Mouse (Mus musculus): ENCODE results near the gene P2ry12.
A peak's percentile ranks its signal among the peaks of the same experiment; 100 is the strongest.

Gene P2ry12

DNA sequence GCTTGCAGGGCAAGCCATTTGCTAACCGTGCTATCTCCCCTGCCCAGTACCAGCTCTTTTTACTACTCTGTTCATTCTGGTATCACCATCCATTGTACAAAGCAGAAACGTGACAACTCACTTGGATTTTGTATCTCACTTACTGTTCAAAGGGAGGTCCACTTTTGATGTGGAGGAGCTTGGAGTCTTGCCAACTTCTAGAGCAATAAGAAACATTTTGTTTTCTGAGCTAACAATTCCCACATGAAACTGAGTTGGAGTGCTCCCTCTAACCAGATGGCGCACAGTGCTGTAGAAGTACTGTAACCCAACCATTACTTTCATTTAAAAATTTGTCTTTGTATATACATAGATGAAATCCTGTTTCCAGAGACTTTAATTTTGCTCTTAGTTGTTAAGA, 31.8 kb downstream of the P2ry12 start:
- no peak for DNase-seq (ENCODE audit: low spot score)

DNA sequence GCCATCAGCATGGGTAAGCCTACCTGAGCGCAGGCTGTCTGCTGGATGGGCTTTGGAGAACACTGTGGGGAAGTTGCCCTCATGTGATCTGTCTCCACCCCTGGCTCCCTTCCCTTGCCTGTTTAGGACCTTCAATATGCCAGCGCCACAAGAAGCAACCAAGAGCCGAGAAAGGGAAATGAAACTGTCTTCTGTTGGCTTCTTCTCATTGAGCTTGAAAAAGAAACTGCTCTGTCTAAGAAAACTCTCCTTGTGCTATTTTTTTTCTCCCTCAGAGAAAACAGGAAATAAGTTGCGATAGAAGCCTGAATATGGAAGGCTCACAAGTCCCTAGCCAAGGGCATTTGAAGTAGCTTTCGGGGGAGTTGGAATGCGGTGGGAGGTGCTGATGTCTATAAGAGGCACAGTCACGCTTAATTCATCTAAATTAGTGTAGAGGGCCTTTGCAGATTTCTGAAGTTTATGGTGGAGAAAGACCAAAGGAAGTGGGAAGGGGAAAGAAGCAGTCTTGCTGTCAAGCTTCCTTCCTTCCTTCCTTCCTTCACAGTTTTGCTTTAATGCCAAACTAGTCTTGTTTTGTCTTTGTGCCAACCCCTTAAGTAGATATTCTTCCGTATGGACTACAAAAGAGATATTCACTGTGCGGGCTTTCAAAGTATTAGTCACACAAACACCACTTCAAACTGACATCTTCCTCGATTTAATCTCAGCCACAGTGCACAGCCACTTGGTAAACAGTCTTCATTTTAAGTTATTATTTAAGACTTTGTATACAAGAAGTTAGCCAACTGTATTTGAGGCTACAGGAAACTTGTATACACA, 33.7 kb downstream of the P2ry12 start:
- peak; percentile 40 for DNase-seq (ENCODE audit: low spot score)

DNA sequence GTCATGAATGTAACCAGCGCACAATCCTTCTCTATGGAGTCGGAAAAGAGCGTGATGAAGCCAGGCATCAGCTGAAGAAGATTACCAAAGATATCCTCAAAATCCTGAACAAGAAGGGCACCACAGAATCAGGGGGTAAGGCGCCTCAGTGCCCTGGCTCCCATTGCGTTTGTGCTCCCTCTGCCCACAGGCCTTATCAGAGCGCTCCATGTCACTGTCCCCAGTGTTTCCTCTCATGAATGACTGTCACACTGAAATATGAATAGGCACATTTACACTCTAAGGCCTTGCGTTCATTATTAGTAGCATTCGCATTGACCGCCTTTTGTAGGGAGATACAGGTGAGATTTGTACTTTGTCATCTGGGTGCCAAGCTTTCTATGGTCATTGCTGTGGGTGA, 35.0 kb downstream of the P2ry12 start:
- DNase-seq (ENCODE audit: low spot score), result no peak

DNA sequence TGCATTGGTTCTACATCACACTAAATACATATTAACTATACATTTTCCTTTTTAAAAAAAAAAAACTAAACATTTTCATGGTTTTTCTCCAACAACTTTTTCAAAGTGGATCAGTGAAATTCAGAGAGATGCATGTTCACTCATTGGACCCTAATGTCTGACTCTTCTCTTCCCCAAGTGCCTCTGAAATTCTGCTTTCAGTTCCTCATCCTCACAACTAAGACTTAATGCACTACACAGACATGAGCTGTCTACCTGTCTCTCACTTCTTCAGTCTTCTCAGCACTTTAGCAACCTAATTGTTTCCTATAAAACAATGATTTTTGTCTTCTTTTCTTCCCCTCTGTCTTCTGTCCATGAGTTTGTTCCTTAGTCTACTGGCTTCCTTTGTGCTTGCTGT, 37.3 kb downstream of the P2ry12 start:
- no peak for DNase-seq (ENCODE audit: low spot score)

DNA sequence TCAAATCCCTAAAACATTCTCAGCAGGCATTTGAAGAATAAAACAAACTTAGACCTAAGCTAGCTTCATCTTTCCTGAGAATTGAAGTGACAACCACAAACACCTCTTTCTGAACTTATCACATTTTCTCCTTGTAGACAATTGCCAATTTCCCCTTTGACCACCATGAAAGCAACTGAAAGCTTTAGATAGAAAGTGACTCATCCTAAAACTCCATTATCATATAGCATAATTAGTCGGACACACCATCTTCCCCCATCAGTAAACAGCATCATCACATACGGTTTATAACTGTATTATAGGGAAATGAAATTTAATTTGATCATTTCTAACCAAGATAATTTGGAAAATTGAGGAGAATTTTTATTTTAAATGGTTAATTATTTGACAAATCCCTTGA, 40.4 kb downstream of the P2ry12 start:
- no peak for DNase-seq (ENCODE audit: low spot score)

DNA sequence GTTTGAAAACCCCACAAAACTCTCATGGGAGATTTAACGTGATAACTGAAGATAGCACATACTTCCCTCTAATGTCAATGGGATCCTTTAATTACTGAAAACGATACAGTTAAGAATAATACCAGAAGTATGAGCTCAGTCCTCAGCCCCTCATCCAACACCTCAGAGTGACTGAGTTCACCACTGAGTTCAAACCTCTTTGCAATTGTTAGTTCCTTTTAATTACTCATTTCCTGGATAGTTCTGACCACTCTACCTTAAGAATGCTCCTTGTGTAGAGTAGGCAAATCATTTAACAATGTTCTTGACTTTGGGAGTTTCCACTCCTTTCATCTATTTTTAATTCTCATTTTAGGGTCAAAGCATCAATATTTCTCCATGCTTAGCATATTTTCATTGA, 43.3 kb downstream of the P2ry12 start:
- no peak for DNase-seq (ENCODE audit: low spot score)

DNA sequence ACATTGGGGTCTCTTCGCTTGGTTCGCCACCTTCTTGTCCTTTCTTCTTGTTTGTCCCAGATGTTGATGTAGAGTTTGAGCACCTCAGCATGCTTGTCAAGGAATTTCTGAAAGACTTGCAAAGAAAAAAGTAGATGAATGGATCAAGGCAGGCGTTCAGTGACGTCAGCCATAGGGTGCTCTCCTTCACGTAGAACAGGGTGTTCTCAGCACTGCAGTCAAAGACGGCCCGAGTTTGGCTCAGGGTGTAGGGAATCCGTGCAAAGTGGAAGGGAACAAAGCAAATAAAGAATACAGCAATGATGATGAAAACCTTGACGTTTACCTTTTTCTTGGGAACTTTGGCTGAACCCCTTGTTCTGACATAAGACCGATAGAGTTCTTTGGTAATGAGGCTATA, 45.5 kb downstream of the P2ry12 start:
- no peak for DNase-seq (ENCODE audit: low spot score)

DNA sequence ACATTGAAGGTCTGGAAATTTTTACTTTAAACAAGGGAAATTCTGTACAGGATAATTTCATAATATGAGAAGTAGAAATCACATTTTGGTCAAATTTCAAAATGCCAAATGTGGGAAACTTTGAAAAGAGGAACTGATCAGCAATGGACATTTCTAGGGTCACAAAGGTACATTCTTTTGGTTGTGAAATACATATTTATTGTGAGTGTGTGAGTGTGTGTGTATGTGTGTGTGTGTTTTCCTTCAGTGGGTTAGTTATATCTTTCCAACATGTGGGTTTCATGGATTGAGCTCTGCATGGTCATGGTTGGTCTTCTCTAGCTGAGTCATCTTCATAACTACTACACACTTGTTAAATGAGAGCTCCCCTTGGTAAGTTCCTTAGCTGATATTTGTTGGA, 50.3 kb downstream of the P2ry12 start:
- no peak for DNase-seq (ENCODE audit: low spot score)

DNA sequence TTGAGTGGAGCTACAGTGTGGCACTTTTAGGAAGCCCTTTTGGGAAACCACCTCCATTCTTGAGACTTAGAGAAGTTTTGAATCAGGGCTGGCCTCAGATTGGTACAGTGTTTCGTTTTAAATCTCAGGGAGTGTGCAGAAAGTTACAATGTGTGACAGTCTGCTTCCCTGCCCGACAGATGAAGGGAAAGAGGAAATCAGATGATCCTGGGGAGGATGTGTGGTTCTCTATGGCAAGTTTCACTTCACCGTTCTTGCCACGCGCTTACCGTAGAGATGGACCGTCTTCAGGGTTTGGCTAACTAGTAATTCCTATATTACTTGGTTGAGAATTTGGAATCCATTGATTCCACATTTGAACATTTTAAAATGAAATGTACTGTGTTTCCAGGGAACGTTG, 50.9 kb downstream of the P2ry12 start:
- no peak for DNase-seq (ENCODE audit: low spot score)

DNA sequence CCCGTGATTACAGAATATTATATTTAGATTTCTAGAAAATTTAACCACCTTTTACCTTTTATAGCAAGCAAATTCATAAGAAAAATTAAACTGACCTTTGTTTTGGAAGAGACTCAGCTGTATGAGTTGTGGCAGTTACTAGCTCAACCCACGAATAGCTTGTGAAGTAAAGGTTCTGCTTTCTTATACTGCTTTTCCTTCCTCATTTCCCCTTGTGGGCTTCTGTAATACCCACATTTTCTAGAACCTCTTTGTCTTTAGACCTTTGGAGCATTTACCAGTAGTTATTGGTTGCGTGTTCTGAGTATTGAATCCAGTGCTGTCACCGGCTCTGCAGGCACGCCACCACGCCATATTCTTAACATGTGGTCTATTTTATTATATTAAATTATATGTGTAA, 51.9 kb downstream of the P2ry12 start, which contains the start of gene P2ry13:
P2ry13 (minus strand) TSS at position 156 of the 400 bp plus-strand sequence.
- DNase-seq (ENCODE audit: low spot score), result no peak

DNA sequence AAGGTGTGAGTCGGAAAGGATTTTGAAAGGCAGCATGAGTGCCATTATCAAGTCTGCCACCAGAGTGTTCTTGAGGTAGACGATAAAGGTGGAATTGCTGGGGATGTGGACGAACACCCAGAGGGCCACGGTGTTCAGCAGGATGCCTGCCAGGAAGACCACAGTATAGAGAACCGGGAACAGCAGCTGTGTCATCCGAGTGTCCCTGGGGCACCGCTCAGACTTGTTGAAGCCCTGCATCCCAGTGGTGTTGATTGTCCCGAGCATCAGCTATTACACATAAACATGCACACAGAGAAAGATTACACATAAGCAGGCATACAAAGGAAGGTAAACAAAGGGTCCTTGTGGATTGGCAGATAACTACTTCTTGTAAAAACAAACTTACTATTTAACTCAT, 52.6 kb downstream of the P2ry12 start:
- no peak for DNase-seq (ENCODE audit: low spot score)

DNA sequence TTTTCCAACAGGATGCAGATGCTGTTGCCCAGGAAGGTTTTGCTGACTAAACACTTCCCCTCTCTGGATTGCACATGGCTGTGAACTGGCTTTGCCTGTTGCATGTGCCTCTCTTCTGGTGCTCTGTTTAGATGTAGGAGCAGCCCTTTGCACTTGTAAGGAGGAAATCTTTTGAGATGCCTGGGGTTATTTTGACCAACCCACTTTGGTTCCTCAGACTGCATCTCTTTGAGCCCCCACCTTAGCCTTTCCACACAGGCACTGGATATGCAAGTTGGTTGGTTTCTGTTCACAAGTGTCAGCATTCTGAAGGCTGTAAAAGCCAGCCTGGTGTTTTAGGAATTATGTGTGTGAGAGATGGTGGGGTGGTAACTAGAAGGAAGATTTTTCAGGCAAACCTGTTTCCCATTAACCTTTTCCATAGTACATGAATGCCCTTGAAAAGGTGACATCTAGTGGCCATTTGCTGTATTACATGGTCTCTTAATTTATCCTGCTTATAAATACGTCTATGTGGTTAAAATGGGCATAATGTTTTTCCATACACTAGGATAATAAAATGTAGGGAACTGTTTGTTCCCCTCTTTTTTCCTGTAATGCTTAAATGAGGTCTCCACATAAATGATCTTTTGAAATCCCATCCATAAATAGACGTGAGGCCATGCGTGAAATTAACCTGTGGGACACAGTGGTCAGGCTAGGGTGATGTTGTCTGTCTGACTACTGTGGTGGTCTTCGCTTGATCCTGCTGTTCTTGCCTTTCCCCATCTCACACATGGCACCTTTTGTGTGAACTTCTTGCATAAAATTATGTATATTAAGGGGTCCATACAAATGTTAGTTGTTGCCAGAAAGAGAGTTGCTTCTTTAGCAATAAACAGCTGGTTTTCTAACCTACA, 53.8 kb downstream of the P2ry12 start:
- peak; percentile 85 for DNase-seq (ENCODE audit: low spot score)

DNA sequence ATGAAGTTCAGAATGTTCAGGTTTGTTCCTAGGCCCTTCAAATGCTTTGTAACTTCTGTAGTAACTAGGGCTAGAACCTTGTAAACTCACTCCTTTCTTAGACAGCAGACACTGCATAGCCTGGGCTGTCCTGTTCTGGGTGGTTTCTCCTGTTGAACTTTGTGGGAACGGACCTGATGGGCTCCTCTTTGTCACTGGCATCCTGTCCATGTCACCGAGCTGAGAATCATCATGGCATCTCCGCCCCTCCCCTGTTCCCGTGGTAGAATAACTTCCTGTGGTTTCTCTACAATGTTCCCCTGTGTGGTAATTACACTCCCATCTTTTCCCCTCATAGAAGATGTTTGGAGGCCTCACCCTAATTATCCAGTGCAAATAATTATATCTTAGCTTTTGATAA, 56.7 kb downstream of the P2ry12 start:
- DNase-seq (ENCODE audit: low spot score), result no peak

DNA sequence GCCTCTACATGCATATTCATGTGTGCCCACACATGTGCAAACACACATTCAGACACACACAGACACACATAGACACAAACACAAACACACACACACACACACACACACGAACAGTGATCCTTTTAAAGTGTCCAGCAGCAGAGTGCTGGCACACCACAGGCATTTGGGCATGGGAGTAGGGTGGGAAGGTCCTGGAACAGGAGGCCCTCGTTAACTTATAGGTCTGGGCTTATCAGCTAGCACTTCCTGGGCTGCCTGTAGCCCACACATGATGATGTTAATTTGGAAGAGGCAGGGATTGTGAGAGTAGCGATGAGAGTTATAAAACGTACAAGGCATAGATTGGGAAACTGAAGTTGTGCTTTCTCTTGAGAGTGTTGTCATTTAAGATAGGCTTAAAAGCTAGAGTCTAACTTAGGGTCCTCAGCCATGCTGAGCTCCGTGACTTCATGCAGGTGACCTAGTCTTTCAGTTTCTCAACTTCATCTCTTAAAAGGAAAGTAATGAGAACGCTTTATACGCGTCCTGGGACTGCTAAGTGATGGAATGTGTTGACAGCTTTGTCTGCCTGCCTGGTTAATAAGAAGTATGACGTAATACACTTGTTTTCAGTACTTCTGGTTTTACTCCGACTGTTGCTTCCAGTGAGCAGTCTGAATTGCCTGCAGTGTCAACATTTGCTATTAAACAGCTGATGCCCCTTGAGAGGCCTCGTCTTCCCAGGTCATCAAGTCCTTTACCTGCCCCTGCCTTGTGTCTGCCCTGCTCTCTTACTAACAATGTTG, 57.8 kb downstream of the P2ry12 start:
- DNase-seq (ENCODE audit: low spot score), result no peak

DNA sequence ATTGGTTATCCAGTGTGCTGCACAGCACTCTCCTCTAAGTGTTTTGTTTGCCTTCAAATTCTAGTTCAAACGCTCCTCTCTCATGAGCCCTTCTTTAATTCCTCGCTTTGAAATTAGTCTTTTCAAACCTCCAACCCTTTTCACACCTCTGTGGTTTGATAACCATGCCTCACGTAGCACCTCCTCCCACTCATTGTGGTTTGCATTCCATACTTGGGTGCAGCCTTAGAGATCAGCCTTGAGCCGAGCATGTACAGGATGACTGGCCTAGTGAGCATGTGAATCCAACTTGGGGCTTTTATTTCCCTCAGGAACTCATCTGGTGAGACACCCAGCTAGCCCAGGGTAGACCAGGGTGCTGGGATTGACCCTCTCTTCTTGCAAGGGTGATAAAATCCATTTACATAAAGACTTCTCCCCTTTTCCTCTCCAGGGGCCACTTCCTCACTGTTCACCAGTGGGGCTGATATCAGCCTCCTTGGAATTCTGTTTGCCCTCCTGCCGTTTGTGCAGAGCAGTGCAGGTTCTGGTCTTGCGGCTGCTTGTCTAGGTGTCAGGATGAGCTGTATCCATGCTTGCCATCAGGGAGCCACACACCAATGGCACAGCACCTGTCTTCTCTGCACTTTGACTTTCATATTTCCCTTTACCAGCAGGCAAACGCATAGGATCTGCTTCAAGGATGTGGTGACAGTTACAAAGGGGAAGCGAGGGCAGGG, 58.7 kb downstream of the P2ry12 start:
- DNase-seq (ENCODE audit: low spot score), result no peak

DNA sequence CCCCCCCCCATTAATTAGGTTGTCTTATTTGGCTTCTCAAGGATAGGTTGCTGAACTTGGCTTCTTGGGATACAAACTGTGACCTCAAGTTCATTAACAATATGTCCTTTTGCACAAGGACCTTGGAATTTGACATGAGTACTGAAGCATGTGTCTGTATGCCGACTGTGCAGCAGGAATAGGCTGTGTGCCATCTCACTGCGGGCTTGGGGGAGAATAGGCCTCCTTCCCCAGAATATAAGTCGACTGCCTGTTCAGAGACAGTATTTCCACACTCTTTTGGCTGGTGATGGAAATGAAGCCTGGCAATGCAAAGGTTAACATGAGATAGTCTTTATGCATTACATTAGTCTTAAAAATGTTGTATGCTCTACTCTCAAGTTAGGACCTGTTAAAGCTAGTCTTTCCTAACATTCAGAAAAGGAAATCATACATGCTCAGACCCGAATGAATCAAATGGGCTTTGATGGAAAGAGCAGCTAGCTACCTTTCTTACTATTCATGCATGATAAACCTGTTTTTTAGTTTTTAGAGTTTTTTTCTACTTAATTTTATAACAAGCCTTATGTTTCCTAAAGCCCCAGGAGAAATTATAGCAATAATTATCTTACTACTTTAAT, 65.2 kb downstream of the P2ry12 start:
- no peak for DNase-seq (ENCODE audit: low spot score)

DNA sequence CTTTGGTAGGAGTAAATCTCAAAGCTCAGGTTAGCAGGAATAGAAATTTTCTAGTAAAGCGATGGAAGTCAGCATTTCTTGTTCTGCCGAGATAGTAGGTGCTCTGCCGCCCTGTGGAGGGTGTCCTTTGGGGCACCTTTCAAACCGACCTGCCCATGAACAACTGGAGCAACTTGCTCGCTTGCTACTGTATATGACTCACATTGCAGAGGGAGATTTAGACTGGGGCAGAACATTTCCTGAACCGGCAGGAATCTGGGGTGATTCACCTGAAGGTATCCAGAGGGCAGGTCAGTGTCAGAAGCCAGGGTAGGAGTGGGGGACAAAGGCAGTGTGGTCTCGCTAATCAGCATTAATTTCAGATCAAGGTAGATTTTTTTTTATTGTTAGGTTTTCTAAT, 67.7 kb downstream of the P2ry12 start, which contains the start of gene Gpr87:
Gpr87 (minus strand) TSS at position 167 of the 400 bp plus-strand sequence.
- DNase-seq (ENCODE audit: low spot score), result no peak

DNA sequence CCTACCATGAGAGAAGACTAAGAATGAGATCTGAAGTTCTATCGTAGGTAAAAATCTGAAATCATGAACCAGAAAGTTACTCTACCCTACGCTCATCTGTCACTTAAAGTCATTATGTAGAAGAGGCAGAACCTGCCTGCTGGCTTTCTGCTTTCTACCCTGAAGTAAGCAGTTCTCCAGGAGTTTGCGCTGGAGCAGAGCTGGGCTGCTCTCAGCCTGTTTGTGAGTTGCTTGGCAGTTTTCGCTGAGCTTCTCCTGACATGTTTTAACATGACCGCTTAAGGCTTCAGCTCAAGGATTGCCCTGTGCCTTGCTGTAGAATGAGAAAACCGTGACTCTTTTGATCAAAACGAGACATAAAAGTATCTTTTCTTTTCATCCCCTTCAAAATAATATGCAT, 68.6 kb downstream of the P2ry12 start:
- DNase-seq (ENCODE audit: low spot score), result no peak

DNA sequence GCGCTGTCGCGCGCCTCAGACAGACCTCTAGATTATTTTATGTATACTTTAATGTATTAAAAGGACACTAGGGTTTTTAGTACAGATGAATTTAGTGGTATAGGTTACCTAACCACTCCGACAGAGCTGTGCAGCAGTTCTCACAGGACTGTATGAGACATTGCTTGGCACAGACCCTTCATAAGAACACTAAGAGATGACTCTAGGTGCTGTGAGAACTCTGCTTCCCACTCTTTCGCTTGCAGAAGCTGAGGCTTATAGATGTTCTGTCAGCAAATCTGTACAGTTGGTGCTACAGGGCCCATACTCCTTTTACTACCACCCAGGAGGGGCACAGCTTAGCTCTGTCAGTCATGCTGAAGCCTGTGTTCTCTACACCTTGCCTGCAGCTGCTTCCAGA, 71.0 kb downstream of the P2ry12 start:
- no peak for DNase-seq (ENCODE audit: low spot score)

DNA sequence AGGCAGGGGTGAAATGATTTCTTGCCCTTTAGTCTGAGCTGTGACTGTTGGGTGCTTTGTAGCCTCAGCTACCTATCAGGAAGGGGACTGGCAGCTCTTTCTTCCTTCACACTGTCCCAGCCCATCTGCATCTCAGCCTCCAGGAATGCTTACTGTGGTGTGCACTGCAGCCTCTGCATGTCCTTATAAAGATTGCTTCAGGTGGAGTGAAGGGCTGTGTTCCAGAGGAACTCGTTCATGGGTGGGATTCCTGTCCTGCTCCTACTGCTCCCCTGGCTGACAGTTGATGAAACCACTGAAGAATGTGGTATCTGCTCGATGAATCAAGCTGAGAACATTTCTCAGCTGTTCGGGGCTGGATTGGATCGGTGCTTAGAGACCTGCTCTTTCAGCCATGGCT, 75.3 kb downstream of the P2ry12 start:
- no peak for DNase-seq (ENCODE audit: low spot score)

DNA sequence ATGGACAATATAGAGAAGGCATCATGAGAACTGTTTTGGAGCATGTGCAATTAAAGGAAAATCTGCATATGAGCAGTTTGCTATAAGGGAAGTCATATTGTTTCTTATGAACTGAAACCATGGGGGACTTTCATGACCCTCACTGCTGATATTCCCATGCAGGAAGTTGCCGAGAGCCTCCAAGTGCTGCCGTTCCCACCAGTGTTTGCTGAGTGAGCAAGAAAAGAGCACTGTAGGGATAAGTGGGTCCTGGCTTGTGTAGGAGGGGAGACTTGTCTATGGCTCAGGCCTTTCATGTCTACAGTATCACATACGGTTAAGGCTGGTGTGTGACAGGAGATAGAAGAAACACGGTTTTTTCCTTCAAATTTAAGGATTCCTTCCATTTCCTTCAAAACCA, 77.0 kb downstream of the P2ry12 start:
- no peak for DNase-seq (ENCODE audit: low spot score)
